Mouse (Mus musculus): ENCODE data around the gene Mdm4.
"Not testable (repeated sequence)": the region's sequence is repeated elsewhere in the genome, so short reads cannot be mapped to it uniquely, and the experiment has no call there.

DNA sequence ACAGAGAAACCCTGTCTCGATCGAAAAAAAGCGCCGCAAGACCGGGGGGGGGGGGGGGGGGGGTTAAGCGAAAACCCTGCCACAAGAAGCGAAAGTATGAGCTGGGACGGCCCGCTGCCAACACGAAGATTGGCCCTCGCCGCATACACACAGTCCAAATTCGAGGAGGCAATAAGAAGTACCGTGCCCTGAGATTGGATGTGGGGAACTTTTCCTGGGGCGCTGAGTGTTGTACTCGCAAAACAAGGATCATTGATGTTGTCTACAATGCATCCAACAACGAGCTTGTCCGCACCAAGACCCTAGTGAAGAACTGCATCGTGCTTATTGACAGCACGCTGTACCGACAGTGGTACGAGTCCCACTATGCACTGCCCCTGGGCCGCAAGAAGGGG lies 4.6 kb downstream of the Mdm4 start:
- not testable (repeated sequence) for TF ChIP-seq CTCF, EP300 (IDR thresholded peaks at IDR 0.05; ENCODE audit: low read depth)
